Mouse (Mus musculus) T-cell, adult 2 months (primary cell): Measurements from ENCODE around the gene Sohlh2.
"Not testable (repeated sequence)": the region's sequence is repeated elsewhere in the genome, so short reads cannot be mapped to it uniquely, and the experiment has no call there.

ENCODE experiments used
- DNase-seq: peaks from one replicate; pipeline ENCODE4 v3.0.0; 2022; ENCODE audit warnings: low spot score

The Sohlh2 gene

GRCm38 (mm10) chr3:55181766-55182165, at the start of gene Sohlh2:
Sohlh2 (plus strand) TSS chr3:55182028.
- no peak for DNase-seq

GRCm38 (mm10) chr3:55137039-55137438, 44.8 kb upstream of the Sohlh2 start, which contains the start of gene Ccdc169:
Ccdc169 (plus strand) TSS chr3:55137339.
- DNase-seq: no peak

GRCm38 (mm10) chr3:55139837-55140236, 42.0 kb upstream of the Sohlh2 start:
- DNase-seq: no peak

GRCm38 (mm10) chr3:55141401-55141800, 40.4 kb upstream of the Sohlh2 start:
- DNase-seq: no peak

- no peak for DNase-seq
These were observed 36.9 kb upstream of the Sohlh2 start for GRCm38 (mm10) chr3:55144916-55145315.

- no peak for DNase-seq
These were observed 35.4 kb upstream of the Sohlh2 start for GRCm38 (mm10) chr3:55146441-55146840.

GRCm38 (mm10) chr3:55147156-55147555, 34.7 kb upstream of the Sohlh2 start:
- no peak for DNase-seq

GRCm38 (mm10) chr3:55148091-55148490, 33.7 kb upstream of the Sohlh2 start:
- no peak for DNase-seq

- DNase-seq: no peak
These were observed 30.0 kb upstream of the Sohlh2 start for GRCm38 (mm10) chr3:55151656-55152433.

GRCm38 (mm10) chr3:55152673-55153334, 29.0 kb upstream of the Sohlh2 start:
- DNase-seq: no peak

- no peak for DNase-seq
These were observed 27.7 kb upstream of the Sohlh2 start for GRCm38 (mm10) chr3:55154163-55154562.

GRCm38 (mm10) chr3:55157413-55157812, 24.4 kb upstream of the Sohlh2 start:
- DNase-seq: no peak

GRCm38 (mm10) chr3:55161144-55161543, 20.7 kb upstream of the Sohlh2 start:
- no peak for DNase-seq

GRCm38 (mm10) chr3:55163510-55163909, 18.3 kb upstream of the Sohlh2 start:
- no peak for DNase-seq

- no peak for DNase-seq
These were observed 9.3 kb upstream of the Sohlh2 start for GRCm38 (mm10) chr3:55172478-55172877.

- no peak for DNase-seq
These were observed 4.6 kb upstream of the Sohlh2 start for GRCm38 (mm10) chr3:55177271-55177670.

GRCm38 (mm10) chr3:55191668-55192067, 9.8 kb downstream of the Sohlh2 start:
- DNase-seq: no peak

GRCm38 (mm10) chr3:55193351-55193750, 11.5 kb downstream of the Sohlh2 start:
- no peak for DNase-seq

GRCm38 (mm10) chr3:55194792-55195191, 13.0 kb downstream of the Sohlh2 start:
- no peak for DNase-seq

- no peak for DNase-seq
These were observed 13.9 kb downstream of the Sohlh2 start for GRCm38 (mm10) chr3:55195581-55196327.

- no peak for DNase-seq
These were observed 14.5 kb downstream of the Sohlh2 start for GRCm38 (mm10) chr3:55196328-55196710.

GRCm38 (mm10) chr3:55203621-55204020, 21.8 kb downstream of the Sohlh2 start:
- not testable (repeated sequence) for DNase-seq

- no peak for DNase-seq
These were observed 24.6 kb downstream of the Sohlh2 start for GRCm38 (mm10) chr3:55206413-55206812.
